Mouse (Mus musculus) heart, postnatal 0 days (tissue): ENCODE data around the gene Midn. TPM values are rescaled to one million over a fixed set of nuclear protein-coding genes. Genes with fewer than 3 reads are reported as not detected.
"Not testable (repeated sequence)": the region's sequence is repeated elsewhere in the genome, so short reads cannot be mapped to it uniquely, and the experiment has no call there.

Experiments
- ATAC-seq: fragments of 200-750 bp; cut with Nextera tagmentation; 2 replicates; pipeline ENCODE4 v1.8.0; 2017; ENCODE audit warnings: low read depth, moderate number of reproducible peaks, moderate library complexity; ENCODE audit not compliant: insufficient read depth
- DNase-seq: peaks from one replicate; pipeline ENCODE4 v3.0.0-alpha.2; 2016; ENCODE audit warnings: low spot score
- H3K27ac ChIP-seq: fragments of 300-500 bp; sonication (generic); 2 replicates; pipeline ENCODE4 v1.5.1; 2014; ENCODE audit warnings: low read depth, mild to moderate bottlenecking
- H3K27me3 ChIP-seq: fragments of 300-500 bp; sonication (generic); 2 replicates; pipeline ENCODE4 v1.6.1; 2014; ENCODE audit warnings: low read length, mixed read lengths; ENCODE audit not compliant: control insufficient read depth, insufficient read depth
- H3K36me3 ChIP-seq: fragments of 300-500 bp; sonication (generic); replicated peaks from 2 replicates; pipeline ENCODE4 v1.6.1; 2014; ENCODE audit warnings: low read length, mixed read lengths; ENCODE audit not compliant: control insufficient read depth, insufficient read depth
- H3K4me1 ChIP-seq: fragments of 300-500 bp; sonication (generic); 2 replicates; pipeline ENCODE4 v1.6.1; 2014; ENCODE audit warnings: antibody characterized with exemption; ENCODE audit not compliant: control insufficient read depth, insufficient read depth
- H3K4me2 ChIP-seq: fragments of 300-500 bp; sonication (generic); 2 replicates; pipeline ENCODE4 v1.6.1; 2014; ENCODE audit warnings: low read depth, mild to moderate bottlenecking, low read length, moderate library complexity
- H3K4me3 ChIP-seq: fragments of 300-500 bp; sonication (generic); 2 replicates; pipeline ENCODE4 v1.5.1; 2014; ENCODE audit warnings: low read depth, low read length
- H3K9ac ChIP-seq: fragments of 300-500 bp; sonication (generic); replicated peaks from 2 replicates; pipeline ENCODE4 v1.6.1; 2014; ENCODE audit warnings: low read depth, low read length, mixed read lengths
- H3K9me3 ChIP-seq: fragments of 300-500 bp; sonication (generic); replicated peaks from 2 replicates; pipeline ENCODE4 v1.6.1; 2016; ENCODE audit warnings: low read length; ENCODE audit not compliant: control insufficient read depth
- CTCF ChIP-seq: IDR thresholded peaks from 2 replicates; pipeline ENCODE4 v1.5.1; 2016; ENCODE audit warnings: antibody characterized with exemption, control low read depth, low read depth
- EP300 ChIP-seq: IDR thresholded peaks from 2 replicates; pipeline ENCODE4 v1.6.1; 2016; ENCODE audit warnings: antibody characterized with exemption, low read depth
- WGBS: fragments of 180-500 bp; shearing (Covaris S2); extraction: QIAGEN DNeasy Blood & Tissue Kit; methylation state at CpG from one replicate; pipeline ENCODE4 v1.1.7; 2014; 5-methylcytosine and 5-hydroxymethylcytosine counted together
- polyA plus RNA-seq: library from polyadenylated mRNA; unstranded; fragments of >200 nt; fragmentation: Nextera tagmentation; extraction: Ambion mirVana; gene quantifications from 2 replicates; pipeline ENCODE4 v1.2.1, GENCODE M21; 2015
- total RNA-seq: library from RNA; depleted of rRNA; stranded (reverse); fragments of >200 nt; gene quantifications from 2 replicates; pipeline ENCODE4 v1.2.3, GENCODE M21; 2014; ENCODE audit warnings: low replicate concordance

The Midn gene
- total and polyA plus RNA-seq, 2 experiments from 2014 or later = 15.8 to 100 TPM

- peak; percentile 96 for DNase-seq
- Histone ChIP-seq H3K27me3 (no peaks in the 10 kb centered on the region), H3K27ac (peak overlapping the region; percentile 85), H3K4me2 (peak overlapping the region; percentile 87), H3K9ac (peak overlapping the region; percentile 56), H3K4me1 (peaks cover 57% of the 10 kb centered on the region), H3K9me3 (no peaks in the 10 kb centered on the region), H3K36me3 (peaks cover 4% of the 10 kb centered on the region), H3K4me3 (peak overlapping the region; percentile 45)
- under 1% methylated on average over 17 of the region's 17 CpGs for WGBS
- no peak; the same call in 1 of the 2 replicates for TF ChIP-seq EP300
- peak; percentile 100 for TF ChIP-seq CTCF
- peak; percentile 34 for ATAC-seq
These were observed 16.9 kb downstream of the Midn start for GRCm38 (mm10) chr10:80164998-80165344.

DNA sequence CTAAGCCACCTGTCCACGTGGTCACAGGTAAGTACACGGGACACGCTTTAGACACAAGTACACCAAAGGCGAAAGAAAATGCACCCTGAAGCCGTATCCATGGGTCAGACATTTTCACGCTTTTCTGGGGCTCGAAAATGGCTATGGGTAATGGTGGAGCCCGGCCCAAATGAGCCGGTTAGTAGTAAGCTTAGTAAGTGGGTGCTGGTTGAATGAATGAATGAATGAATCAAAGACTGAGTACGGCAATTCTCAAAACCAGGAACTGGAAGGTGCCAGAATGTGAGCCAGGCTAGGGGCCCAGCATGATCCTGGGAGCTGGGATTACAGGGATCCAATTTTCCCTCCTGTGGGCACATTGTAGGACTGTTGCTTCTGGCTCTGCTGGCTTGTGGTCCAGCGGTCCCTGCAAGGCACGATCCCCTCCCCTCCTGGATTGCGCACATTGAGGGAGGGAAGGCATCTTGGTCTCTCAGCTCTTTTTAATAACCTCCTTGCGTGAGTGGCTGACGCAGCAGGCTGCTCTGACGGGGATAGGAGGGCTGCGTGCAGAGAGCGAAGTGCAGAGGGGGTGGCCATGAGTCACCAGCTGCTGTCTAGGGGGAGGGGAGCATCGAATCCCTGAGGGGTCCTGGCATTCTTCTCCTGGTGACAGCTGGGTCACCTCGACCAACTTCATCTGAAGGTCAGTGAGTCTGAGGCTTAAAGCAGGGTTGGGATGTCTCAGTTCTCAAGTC lies 17.5 kb downstream of the Midn start, which contains the start of gene Cirbp:
Cirbp (plus strand) TSS at position 594 of the 737 bp plus-strand sequence.
- peak within 1 kb of the TSS; percentile 87 for H3K4me2 ChIP-seq
- 13% methylated on average over 20 of the region's 20 CpGs for WGBS
- DNase-seq = peak; percentile 84

GRCm38 (mm10) chr10:80166136-80166535 lies 18.1 kb downstream of the Midn start:
- H3K4me1 ChIP-seq = peaks cover 46% of the 10 kb centered on the region
- not testable (repeated sequence) for H3K4me3 ChIP-seq, DNase-seq, ATAC-seq, H3K9me3 ChIP-seq, H3K27me3 ChIP-seq
- 80% methylated on average over 4 of the region's 4 CpGs for WGBS
- peak overlapping the region; percentile 88 for H3K27ac ChIP-seq
- peaks cover 16% of the 10 kb centered on the region for H3K36me3 ChIP-seq
- H3K9ac ChIP-seq = 0 out of 2 replicates have a peak overlapping the region, but pooled peaks have one; percentile 34
- peak overlapping the region; percentile 87; the same call in 1 of the 2 replicates for H3K4me2 ChIP-seq

More for the DNA sequence above, 17.5 kb downstream of the Midn start, which contains the start of gene Cirbp:
- peak within 1 kb of the TSS; percentile 56 for H3K9ac ChIP-seq
- H3K4me1 ChIP-seq = peaks cover 51% of the 10 kb centered on the region
- ATAC-seq = peak; percentile 5; the same call in 1 of the 2 replicates
- no peaks in the 10 kb centered on the region for H3K27me3 ChIP-seq
- peak within 1 kb of the TSS; percentile 88 for H3K27ac ChIP-seq
- peaks cover 10% of the 10 kb centered on the region for H3K36me3 ChIP-seq
- TF ChIP-seq EP300 = no peak
- no peak for TF ChIP-seq CTCF
- peak within 1 kb of the TSS; percentile 45 for H3K4me3 ChIP-seq
- H3K9me3 ChIP-seq = no peaks in the 10 kb centered on the region

DNA sequence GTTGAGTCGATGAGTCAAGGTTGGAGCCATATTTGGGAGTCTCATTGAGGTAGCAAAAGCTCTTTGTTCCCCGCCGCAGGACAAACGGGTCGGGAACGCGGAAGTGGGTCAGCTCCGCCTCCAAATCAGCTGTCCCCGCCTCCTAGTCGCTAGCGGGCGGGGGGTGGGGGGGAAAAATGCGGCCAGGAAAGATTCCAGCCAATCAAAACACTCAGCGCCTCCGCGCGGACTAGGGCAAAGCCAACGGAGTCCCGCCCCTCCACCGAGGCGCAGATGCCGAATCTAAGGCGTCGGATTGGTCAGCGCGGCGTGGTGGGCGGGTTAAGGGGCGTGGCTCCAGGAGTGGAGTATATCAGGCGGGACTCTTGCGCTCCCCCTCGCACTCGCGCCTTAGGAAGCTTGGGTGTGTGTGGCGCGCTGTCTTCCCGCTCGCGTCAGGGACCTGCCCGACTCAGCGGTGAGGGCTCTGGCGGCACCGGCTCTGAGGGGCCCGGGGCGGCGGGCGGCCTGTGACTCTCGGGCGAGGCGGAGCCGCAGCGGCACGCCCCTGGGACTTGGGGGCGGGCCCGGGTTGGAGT lies 19.5 kb downstream of the Midn start:
- DNase-seq (peak; percentile 98), ATAC-seq (peak; percentile 89)
- Histone ChIP-seq H3K36me3 (peaks cover 28% of the 10 kb centered on the region), H3K9ac (peak overlapping the region; percentile 96), H3K27me3 (no peaks in the 10 kb centered on the region), H3K27ac (peak overlapping the region; percentile 100), H3K4me2 (peak overlapping the region; percentile 69), H3K4me3 (peak overlapping the region; percentile 90), H3K9me3 (no peaks in the 10 kb centered on the region), H3K4me1 (peaks cover 33% of the 10 kb centered on the region)
- TF ChIP-seq CTCF (no peak), EP300 (no peak)
- WGBS = under 1% methylated on average over 47 of the region's 55 CpGs

DNA sequence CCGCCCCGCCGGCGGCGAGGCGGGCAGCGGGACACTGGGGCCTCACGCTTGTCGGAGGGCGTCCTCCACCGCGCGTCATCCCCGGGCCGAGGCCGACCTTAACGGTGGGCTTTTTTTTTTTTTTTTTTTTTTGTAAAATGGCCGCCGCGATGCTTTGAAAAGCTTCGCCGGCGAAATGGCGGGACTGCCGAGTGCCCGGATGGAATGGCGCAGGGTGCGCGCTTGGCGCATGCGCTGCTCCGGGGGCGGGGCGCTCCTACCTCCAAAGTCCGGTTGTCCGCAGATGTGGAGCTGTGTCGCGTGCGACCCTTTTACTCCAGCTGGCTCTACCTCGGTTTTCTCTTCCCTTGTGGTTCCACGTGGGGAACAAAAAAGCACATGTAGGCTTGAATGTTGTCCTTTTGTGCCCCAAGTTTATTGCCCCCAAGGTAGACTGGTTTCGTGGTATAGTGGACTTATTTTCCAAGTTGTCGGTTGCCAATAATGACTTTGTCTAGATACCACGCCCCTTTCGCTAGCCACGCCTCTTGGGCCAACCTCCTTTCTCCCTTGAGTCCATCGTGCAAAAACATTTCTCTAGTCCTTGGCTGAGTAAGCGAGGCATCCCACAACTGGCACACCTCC lies 20.1 kb downstream of the Midn start:
- Histone ChIP-seq H3K4me3 (peak overlapping the region; percentile 90), H3K9me3 (no peaks in the 10 kb centered on the region), H3K36me3 (peaks cover 28% of the 10 kb centered on the region), H3K4me1 (peaks cover 33% of the 10 kb centered on the region), H3K9ac (peak overlapping the region; percentile 96), H3K27ac (peak overlapping the region; percentile 100), H3K4me2 (peak overlapping the region; percentile 69), H3K27me3 (no peaks in the 10 kb centered on the region)
- WGBS = under 1% methylated on average over 47 of the region's 48 CpGs
- peak; percentile 91 for DNase-seq
- no peak for TF ChIP-seq CTCF
- TF ChIP-seq EP300 = 0 out of 2 replicates have a peak, but pooled peaks have one; percentile 2
- ATAC-seq = peak; percentile 61
